Mouse (Mus musculus) hindbrain, postnatal 0 days (tissue): ENCODE measurements around the gene Lrrc75b. TPM values are rescaled to one million over a fixed set of nuclear protein-coding genes. Genes with fewer than 3 reads are reported as not detected.
"Not testable (repeated sequence)": the region's sequence is repeated elsewhere in the genome, so short reads cannot be mapped to it uniquely, and the experiment has no call there.

Experiments
- ATAC-seq: fragments of 200-750 bp; cut with Nextera tagmentation; 2 replicates; pipeline ENCODE4 v1.8.0; 2017; ENCODE audit warnings: mild to moderate bottlenecking, moderate TSS enrichment, moderate library complexity
- DNase-seq: peaks from one replicate; pipeline ENCODE4 v3.0.0-alpha.2; 2015; ENCODE audit warnings: low spot score
- H3K27ac ChIP-seq: fragments of 300-500 bp; sonication (generic); 2 replicates; pipeline ENCODE4 v1.5.1; 2014; ENCODE audit warnings: mild to moderate bottlenecking
- H3K27me3 ChIP-seq: fragments of 300-500 bp; sonication (generic); 2 replicates; pipeline ENCODE4 v1.6.1; 2014; ENCODE audit warnings: low read length, mixed read lengths; ENCODE audit not compliant: insufficient read depth
- H3K36me3 ChIP-seq: fragments of 300-500 bp; sonication (generic); 2 replicates; pipeline ENCODE4 v1.6.1; 2014; ENCODE audit warnings: low read length, mixed read lengths; ENCODE audit not compliant: insufficient read depth
- H3K4me1 ChIP-seq: fragments of 300-500 bp; sonication (generic); 2 replicates; pipeline ENCODE4 v1.6.1; 2014; ENCODE audit warnings: antibody characterized with exemption, low read length, mixed read lengths; ENCODE audit not compliant: insufficient read depth
- H3K4me2 ChIP-seq: fragments of 300-500 bp; sonication (generic); 2 replicates; pipeline ENCODE4 v1.6.1; 2014; ENCODE audit warnings: low read depth, mild to moderate bottlenecking, low read length, moderate library complexity, mixed read lengths
- H3K4me3 ChIP-seq: fragments of 300-500 bp; sonication (generic); 2 replicates; pipeline ENCODE4 v1.5.1; 2014; ENCODE audit warnings: low read length
- H3K9ac ChIP-seq: fragments of 300-500 bp; sonication (generic); replicated peaks from 2 replicates; pipeline ENCODE4 v1.6.1; 2014; ENCODE audit warnings: mild to moderate bottlenecking, low read length, moderate library complexity, mixed read lengths
- H3K9me3 ChIP-seq: fragments of 300-500 bp; sonication (generic); 2 replicates; pipeline ENCODE4 v1.6.1; 2016; ENCODE audit warnings: low read length, mixed read lengths
- CTCF ChIP-seq: IDR thresholded peaks from 2 replicates; pipeline ENCODE4 v1.5.1; 2016; ENCODE audit warnings: antibody characterized with exemption, control low read depth, low read depth
- WGBS: fragments of 180-500 bp; shearing (Covaris S2); extraction: QIAGEN DNeasy Blood & Tissue Kit; methylation state at CpG from one replicate; pipeline ENCODE4 v1.1.7; 2014; 5-methylcytosine and 5-hydroxymethylcytosine counted together
- polyA plus RNA-seq: library from polyadenylated mRNA; unstranded; fragments of >200 nt; fragmentation: Nextera tagmentation; extraction: Ambion mirVana; gene quantifications from 2 replicates; pipeline ENCODE4 v1.2.1, GENCODE M21; 2015
- total RNA-seq: library from RNA; depleted of rRNA; stranded (reverse); fragments of >200 nt; gene quantifications from 2 replicates; pipeline ENCODE4 v1.2.3, GENCODE M21; 2014

Gene Lrrc75b
- total and polyA plus RNA-seq, 2 experiments from 2014 or later, result 26.0 to 30.3 TPM

DNA sequence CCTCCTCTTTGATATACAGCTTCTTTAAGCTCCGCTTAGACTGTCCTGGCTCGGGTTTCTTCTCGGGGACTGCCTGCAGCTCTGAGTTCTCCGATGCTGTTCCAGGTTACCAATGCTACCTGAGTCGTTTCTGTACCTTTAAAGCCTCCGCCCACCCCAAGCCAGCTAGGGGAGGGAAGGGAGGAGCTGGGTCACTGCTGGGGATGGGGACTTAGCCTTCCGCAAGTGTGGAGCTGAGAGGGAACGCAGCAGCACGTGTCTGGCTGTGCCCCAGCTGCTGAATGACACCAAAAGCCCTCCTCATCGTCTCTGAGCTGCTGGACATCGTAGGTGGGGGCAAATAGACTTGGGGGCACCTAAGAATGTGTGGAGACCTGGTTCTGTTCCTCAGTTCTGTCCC, 8.3 kb upstream of the Lrrc75b start:
- TF ChIP-seq CTCF, result no peak
- H3K4me2 ChIP-seq, result no peak overlapping the region
- whole genome bisulfite sequencing, result 12% methylated on average over 11 of the region's 11 CpGs
- H3K27me3 ChIP-seq, result no peaks in the 10 kb centered on the region
- no peak overlapping the region for H3K27ac ChIP-seq
- ATAC-seq, result no peak
- no peaks in the 10 kb centered on the region for H3K36me3 ChIP-seq
- H3K4me3 ChIP-seq, result no peak overlapping the region
- no peak for DNase-seq
- no peak overlapping the region for H3K9ac ChIP-seq
- no peaks in the 10 kb centered on the region for H3K9me3 ChIP-seq
- H3K4me1 ChIP-seq, result no peaks in the 10 kb centered on the region

DNA sequence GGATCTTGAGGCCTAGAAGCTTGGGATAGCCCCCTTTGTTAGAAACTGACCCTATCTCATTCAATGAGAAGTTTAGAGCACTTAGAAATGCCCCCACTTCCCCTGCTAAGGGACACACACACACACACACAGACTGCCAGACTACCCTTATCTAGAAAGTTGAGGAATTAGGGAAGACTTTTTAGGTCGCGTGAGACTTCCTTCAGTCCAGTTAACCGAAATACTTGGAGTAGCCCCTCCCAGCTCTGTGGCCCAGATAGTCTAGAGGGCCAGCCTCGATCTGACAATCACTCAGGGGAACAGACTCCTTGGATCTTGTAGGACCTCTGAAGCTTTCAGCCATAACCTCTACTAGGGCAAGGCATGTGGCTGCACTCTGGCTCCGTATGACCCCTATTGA, 7.9 kb upstream of the Lrrc75b start:
- WGBS, result 44% methylated on average over 5 of the region's 5 CpGs
- no peak overlapping the region for H3K4me3 ChIP-seq
- DNase-seq (no peak), ATAC-seq (no peak)
- H3K36me3 ChIP-seq, result no peaks in the 10 kb centered on the region
- H3K9ac ChIP-seq, result no peak overlapping the region
- H3K4me2 ChIP-seq, result no peak overlapping the region
- no peak for TF ChIP-seq CTCF
- no peaks in the 10 kb centered on the region for H3K27me3 ChIP-seq
- H3K4me1 ChIP-seq, result no peaks in the 10 kb centered on the region
- H3K27ac ChIP-seq, result no peak overlapping the region
- no peaks in the 10 kb centered on the region for H3K9me3 ChIP-seq

DNA sequence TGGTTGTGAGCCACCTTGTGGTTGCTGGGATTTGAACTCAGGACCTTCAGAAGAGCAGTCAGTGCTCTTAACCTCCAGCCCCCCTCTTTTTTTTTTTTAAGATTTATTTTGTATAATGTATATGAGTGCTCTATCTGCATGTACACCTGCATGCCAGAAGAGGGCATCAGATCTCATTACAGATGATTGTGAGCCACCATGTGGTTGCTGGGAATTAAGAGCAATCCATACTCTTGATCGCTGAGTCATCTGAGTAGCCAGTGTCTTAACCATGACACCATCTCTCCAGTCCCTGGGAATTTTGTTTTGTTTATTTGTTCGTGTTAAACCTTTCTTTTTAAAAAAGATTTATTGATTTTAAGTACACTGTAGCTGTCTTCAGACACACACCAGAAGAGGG, 6.6 kb upstream of the Lrrc75b start:
- H3K4me3 ChIP-seq, H3K36me3 ChIP-seq, H3K4me2 ChIP-seq, H3K9me3 ChIP-seq, H3K27ac ChIP-seq, H3K9ac ChIP-seq, ATAC-seq, H3K27me3 ChIP-seq, H3K4me1 ChIP-seq, DNase-seq: not testable (repeated sequence)
- 83% methylated on average over 2 of the region's 2 CpGs for WGBS
- TF ChIP-seq CTCF, result peak; percentile 20; the same call in 1 of the 2 replicates

DNA sequence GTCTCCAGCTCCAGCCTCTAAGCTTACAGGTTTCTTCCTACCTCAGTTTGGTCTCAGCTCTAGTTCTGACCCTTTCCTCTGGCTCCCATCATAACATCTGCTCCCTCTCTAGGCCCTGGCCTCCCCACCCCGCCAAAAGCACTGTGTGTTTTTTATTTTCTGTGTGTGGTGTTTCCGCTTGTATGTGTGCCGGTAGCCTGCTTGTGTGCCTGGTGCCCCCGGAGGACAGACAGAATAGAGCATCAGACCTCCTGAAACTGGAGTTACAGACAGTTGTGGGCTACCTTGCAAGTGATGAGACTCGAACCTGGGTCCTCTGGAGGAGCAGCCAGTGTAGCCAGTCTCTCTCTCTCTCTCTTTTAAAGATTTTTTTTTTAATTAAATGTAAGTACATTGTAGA, 6.2 kb upstream of the Lrrc75b start:
- H3K27me3 ChIP-seq, result no peaks in the 10 kb centered on the region
- peak; percentile 30; the same call in 1 of the 2 replicates for TF ChIP-seq CTCF
- H3K36me3 ChIP-seq, result no peaks in the 10 kb centered on the region
- no peak overlapping the region for H3K9ac ChIP-seq
- 81% methylated on average over 5 of the region's 5 CpGs for WGBS
- H3K4me1 ChIP-seq, result no peaks in the 10 kb centered on the region
- no peaks in the 10 kb centered on the region for H3K9me3 ChIP-seq
- DNase-seq (no peak), ATAC-seq (0 out of 2 replicates have a peak, but pooled peaks have one; percentile 11)
- no peak overlapping the region for H3K4me3 ChIP-seq
- H3K4me2 ChIP-seq, result no peak overlapping the region
- no peak overlapping the region for H3K27ac ChIP-seq

DNA sequence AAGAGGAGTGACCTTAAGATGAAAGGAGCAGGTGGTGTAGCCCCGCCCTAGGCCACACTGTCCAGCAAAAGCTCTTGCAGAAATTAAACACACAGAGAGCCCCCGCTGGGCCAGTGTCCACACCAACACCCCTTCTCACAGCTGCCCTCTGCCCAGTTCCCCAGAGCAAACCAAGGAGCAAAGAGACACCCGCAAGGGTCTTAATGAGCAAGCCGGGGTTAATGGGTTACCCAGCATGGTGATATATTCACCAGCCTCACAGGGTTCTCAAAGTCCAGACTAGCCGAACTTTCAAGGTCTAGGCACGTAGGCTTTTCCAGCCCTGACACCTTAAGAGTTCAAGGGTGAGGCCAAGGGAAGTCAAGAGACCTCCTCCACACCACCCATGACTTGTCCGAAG, 5.8 kb upstream of the Lrrc75b start:
- Histone ChIP-seq H3K36me3 (no peaks in the 10 kb centered on the region), H3K27ac (no peak overlapping the region), H3K4me3 (no peak overlapping the region), H3K9ac (no peak overlapping the region), H3K4me1 (peaks cover 2% of the 10 kb centered on the region), H3K4me2 (no peak overlapping the region), H3K27me3 (no peaks in the 10 kb centered on the region), H3K9me3 (no peaks in the 10 kb centered on the region)
- TF ChIP-seq CTCF, result no peak
- ATAC-seq (no peak), DNase-seq (no peak)
- WGBS, result 72% methylated on average over 7 of the region's 7 CpGs

GRCm38 (mm10) chr10:75565436-75565835, 5.3 kb upstream of the Lrrc75b start:
- H3K4me1 ChIP-seq, result peaks cover 7% of the 10 kb centered on the region
- no peaks in the 10 kb centered on the region for H3K9me3 ChIP-seq
- no peak overlapping the region for H3K4me2 ChIP-seq
- H3K27me3 ChIP-seq, result no peaks in the 10 kb centered on the region
- no peak for TF ChIP-seq CTCF
- no peak overlapping the region for H3K4me3 ChIP-seq
- WGBS, result 80% methylated on average over 6 of the region's 6 CpGs
- no peak for DNase-seq
- no peak for ATAC-seq
- no peak overlapping the region for H3K9ac ChIP-seq
- no peaks in the 10 kb centered on the region for H3K36me3 ChIP-seq
- no peak overlapping the region for H3K27ac ChIP-seq

DNA sequence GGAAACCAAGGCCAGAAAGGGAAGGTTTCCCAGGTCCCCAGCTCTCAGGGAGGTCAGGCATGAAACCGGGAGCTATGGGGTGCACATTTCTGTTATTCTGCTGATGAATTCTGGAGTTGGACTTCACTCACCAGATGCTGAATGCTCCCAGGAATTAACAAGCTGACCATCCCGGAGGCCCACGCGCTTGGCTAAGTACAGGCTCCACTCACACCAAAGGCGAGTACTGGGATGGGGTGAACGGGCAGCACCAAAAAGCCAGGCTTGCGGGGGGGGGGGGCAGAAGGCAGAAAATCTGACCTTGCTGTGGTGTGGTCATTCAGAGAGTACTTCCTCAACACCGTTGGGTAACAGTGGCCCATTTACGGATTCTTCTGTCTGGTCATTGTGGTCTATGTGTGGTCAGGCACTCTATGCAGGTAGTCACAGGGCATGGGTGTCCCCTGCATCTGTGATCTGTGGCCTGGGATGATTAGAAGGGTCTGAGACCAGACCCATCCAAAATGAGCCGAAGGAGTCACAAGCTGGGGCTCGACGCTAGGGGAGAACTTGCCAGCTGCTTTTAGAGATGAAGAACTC, 4.6 kb upstream of the Lrrc75b start:
- no peak for TF ChIP-seq CTCF
- H3K9me3 ChIP-seq, result no peaks in the 10 kb centered on the region
- 91% methylated on average over 12 of the region's 12 CpGs for WGBS

More for the DNA sequence above, 4.6 kb upstream of the Lrrc75b start:
- H3K27ac ChIP-seq, result no peak overlapping the region
- H3K36me3 ChIP-seq, result no peaks in the 10 kb centered on the region
- ATAC-seq (no peak), DNase-seq (no peak)
- H3K27me3 ChIP-seq, result no peaks in the 10 kb centered on the region
- no peak overlapping the region for H3K4me2 ChIP-seq
- H3K4me1 ChIP-seq, result peaks cover 8% of the 10 kb centered on the region
- H3K4me3 ChIP-seq, result no peak overlapping the region
- H3K9ac ChIP-seq, result no peak overlapping the region
